Comparison of ENCODE assay signal across 24 mouse cellular contexts in genomic region chr1:82793110-82793509, GRCm38 (mm10). TPM values are rescaled to one million over a fixed set of nuclear protein-coding genes. Genes with fewer than 3 reads are reported as not detected.
"Had no signal": no experiment of that assay in that cellular context is flagged by ENCODE, and none has a peak within 500 bp of the region (broad histone marks: within the 10 kb centered on the region; RNA-seq: fewer than 3 reads in every experiment).

No protein-coding gene starts in this region.

- H3K9me3 ChIP-seq: kidney, embryonic 15.5 days; limb, embryonic 10.5 days; limb, embryonic 13.5 days; liver, embryonic 13.5 days had no signal

- H3K4me3 ChIP-seq: kidney, embryonic 15.5 days; limb, embryonic 10.5 days; limb, embryonic 13.5 days; liver, embryonic 13.5 days had no signal

- H3K27me3 ChIP-seq: kidney, embryonic 15.5 days; limb, embryonic 13.5 days; liver, embryonic 13.5 days had no signal

- H3K27ac ChIP-seq: kidney, embryonic 15.5 days; limb, embryonic 10.5 days; limb, embryonic 13.5 days; liver, embryonic 13.5 days; stomach, postnatal 0 days had no signal

- DNase-seq: kidney, adult 11 months; kidney, adult 8-10 months; kidney, postnatal 10 days; layer of hippocampus, postnatal 36 days; liver, embryonic 13.5 days; lung, embryonic 14.5 days; lung, postnatal 36 days; midbrain, embryonic 14.5 days; right cerebral cortex, postnatal 14 days; right cerebral cortex, postnatal 4 days; thymus, adult 2 months; thymus, postnatal 14 days had no signal

- H3K36me3 ChIP-seq: kidney, embryonic 15.5 days; limb, embryonic 10.5 days; limb, embryonic 13.5 days; liver, embryonic 13.5 days had no signal

RNA-seq across cellular contexts. Expression of gene Gm47791, which starts 22.1 kb away (rescaled TPM):
- polyA plus RNA-seq: kidney, embryonic 15.5 days; limb, embryonic 10.5 days; limb, embryonic 13.5 days; liver, adult 2 months; liver, embryonic 13.5 days; liver, embryonic 16.5 days; lung, embryonic 14.5 days; lung, postnatal 0 days; midbrain, embryonic 11.5 days; midbrain, embryonic 14.5 days; midbrain, postnatal 0 days; neural tube, embryonic 11.5 days; neural tube, embryonic 14.5 days; stomach, embryonic 14.5 days; stomach, postnatal 0 days; thymus, adult 2 months had no signal

RNA-seq across cellular contexts. Expression of gene Tm4sf20, which starts 24.8 kb away (rescaled TPM):
- polyA plus RNA-seq: limb, embryonic 10.5 days; liver, adult 2 months; liver, embryonic 13.5 days; lung, embryonic 14.5 days; midbrain, postnatal 0 days; neural tube, embryonic 14.5 days had no signal
